Mouse (Mus musculus) megakaryocyte, embryonic 14.5 days (primary cell): ENCODE measurements around the gene Gm8094. TPM values are rescaled to one million over a fixed set of nuclear protein-coding genes. Genes with fewer than 3 reads are reported as not detected.
"Not testable (repeated sequence)": the region's sequence is repeated elsewhere in the genome, so short reads cannot be mapped to it uniquely, and the experiment has no call there.

ENCODE experiments used
- H3K27me3 ChIP-seq: replicated peaks from 2 replicates; pipeline ENCODE3; 2012; ENCODE audit warnings: inconsistent platforms
- H3K36me3 ChIP-seq: replicated peaks from 2 replicates; pipeline ENCODE3; 2012; ENCODE audit warnings: low read length, inconsistent platforms, mixed read lengths
- H3K4me1 ChIP-seq: 2 replicates; pipeline ENCODE4 v1.6.1; 2012; ENCODE audit warnings: inconsistent platforms
- H3K4me3 ChIP-seq: replicated peaks from 2 replicates; pipeline ENCODE3; 2012; ENCODE audit warnings: moderate library complexity, mild to moderate bottlenecking, inconsistent platforms
- H3K9me3 ChIP-seq: 2 replicates; pipeline ENCODE4 v1.6.1; 2012; ENCODE audit warnings: inconsistent platforms
- polyA plus RNA-seq: library from polyadenylated mRNA; stranded (reverse); fragments of >175 nt; gene quantifications from 2 replicates; pipeline ENCODE4 v1.2.3, GENCODE M21; 2012; ENCODE audit warnings: low replicate concordance; ENCODE audit not compliant: insufficient read depth

Gm8094 gene
- not detected in 2 replicates for polyA plus RNA-seq

GRCm38 (mm10) chr14:43076543-43076942 lies at the start of gene Gm8094:
Gene Gm8094 (minus strand): TSS chr14:43076643.
- H3K4me3 ChIP-seq, H3K27me3 ChIP-seq, H3K9me3 ChIP-seq, H3K4me1 ChIP-seq, H3K36me3 ChIP-seq: not testable (repeated sequence)

GRCm38 (mm10) chr14:43119673-43120072 lies 43.2 kb upstream of the Gm8094 start:
- not testable (repeated sequence) for H3K27me3 ChIP-seq, H3K4me3 ChIP-seq, H3K9me3 ChIP-seq, H3K4me1 ChIP-seq, H3K36me3 ChIP-seq

- H3K27me3 ChIP-seq, H3K4me1 ChIP-seq, H3K36me3 ChIP-seq, H3K9me3 ChIP-seq, H3K4me3 ChIP-seq: not testable (repeated sequence)
Observed at GRCm38 (mm10) chr14:43100301-43100700, 23.9 kb upstream of the Gm8094 start, which contains the start of gene Gm8104. Gene Gm8104 (plus strand): TSS chr14:43100601.

GRCm38 (mm10) chr14:43089103-43089919 lies 12.9 kb upstream of the Gm8094 start:
- H3K9me3 ChIP-seq, H3K4me3 ChIP-seq, H3K27me3 ChIP-seq, H3K36me3 ChIP-seq, H3K4me1 ChIP-seq: not testable (repeated sequence)

- not testable (repeated sequence) for H3K9me3 ChIP-seq, H3K36me3 ChIP-seq, H3K4me1 ChIP-seq, H3K4me3 ChIP-seq, H3K27me3 ChIP-seq
Observed at GRCm38 (mm10) chr14:43084936-43085730, 8.7 kb upstream of the Gm8094 start.

- H3K4me3 ChIP-seq, H3K4me1 ChIP-seq, H3K36me3 ChIP-seq, H3K9me3 ChIP-seq, H3K27me3 ChIP-seq: not testable (repeated sequence)
Observed at GRCm38 (mm10) chr14:43060179-43060578, 16.3 kb downstream of the Gm8094 start.

- not testable (repeated sequence) for H3K4me3 ChIP-seq, H3K4me1 ChIP-seq, H3K9me3 ChIP-seq, H3K27me3 ChIP-seq, H3K36me3 ChIP-seq
Observed at GRCm38 (mm10) chr14:43058063-43058462, 18.4 kb downstream of the Gm8094 start.

Other genes starting within 250 kb of the Gm8094 start
- not detected in 2 replicates for gene Gm21977, start 223.2 kb downstream of the Gm8094 start, polyA plus RNA-seq
- gene Gm8082, start 83.0 kb downstream of the Gm8094 start, polyA plus RNA-seq = not detected in 2 replicates
- not detected in 2 replicates for gene Gm10376, start 61.0 kb downstream of the Gm8094 start, polyA plus RNA-seq
- not detected in 2 replicates for gene Gm8104, start 24.0 kb upstream of the Gm8094 start, polyA plus RNA-seq
- gene Gm7233, start 103.2 kb upstream of the Gm8094 start, polyA plus RNA-seq = not detected in 2 replicates
- not detected in 2 replicates for gene Gm8122, start 158.7 kb upstream of the Gm8094 start, polyA plus RNA-seq
- not detected in 2 replicates for gene Gm8126, start 182.0 kb upstream of the Gm8094 start, polyA plus RNA-seq
- not detected in 2 replicates for gene Gm9732, start 198.4 kb upstream of the Gm8094 start, polyA plus RNA-seq
- not detected in 2 replicates for gene Gm8127, start 217.2 kb upstream of the Gm8094 start, polyA plus RNA-seq